In genomic region chr13:52777396-52778034, GRCm38 (mm10) we compare ENCODE assay signal across 10 mouse cellular contexts.
A peak's percentile ranks its signal among the peaks of the same experiment; 100 is the strongest.
DNase-seq lines count a peak whose midpoint lies in the region; ATAC-seq and TF ChIP-seq lines count a peak whose summit lies in the region.
"Had no signal": no experiment of that assay in that cellular context is flagged by ENCODE, and none has a peak within 500 bp of the region (broad histone marks: within the 10 kb centered on the region; RNA-seq: fewer than 3 reads in every experiment).

No protein-coding gene starts in this region.

- DNase-seq in adrenal gland, postnatal 14 days: peak; percentile 14
- no peak for DNase-seq in adrenal gland, adult (ENCODE audit: inconsistent age in 2 of 2, low spot score in 1 of 2)
- no peak for DNase-seq in liver, postnatal 0 days
- DNase-seq in limb, embryonic 14.5 days (ENCODE audit: low spot score): peak; percentile 79
- DNase-seq in retina, embryonic 14.5 days (ENCODE audit: low spot score): no peak
- DNase-seq in thymus, adult 2 months: no peak
- DNase-seq: embryo, embryonic 11 days; liver, embryonic 13.5 days had no signal

- no peaks in the 10 kb centered on the region for H3K9me3 ChIP-seq in liver, postnatal 0 days (ENCODE audit: low read length)
- H3K9me3 ChIP-seq in liver, embryonic 12.5 days (replicated peaks): no peaks in the 10 kb centered on the region
- no peaks in the 10 kb centered on the region for H3K9me3 ChIP-seq in embryonic facial prominence, embryonic 15.5 days (replicated peaks)
- no peaks in the 10 kb centered on the region for H3K9me3 ChIP-seq in limb, embryonic 14.5 days (ENCODE audit: control insufficient read depth, low read length)
- H3K9me3 ChIP-seq: liver, embryonic 13.5 days had no signal

- no peak overlapping the region for H3K4me2 ChIP-seq in liver, postnatal 0 days (ENCODE audit: low read depth, low read length)
- no peak overlapping the region for H3K4me2 ChIP-seq in liver, embryonic 12.5 days
- peak overlapping the region; percentile 15; the same call in 1 of the 2 replicates for H3K4me2 ChIP-seq in embryonic facial prominence, embryonic 15.5 days (replicated peaks)
- no peak overlapping the region for H3K4me2 ChIP-seq in limb, embryonic 14.5 days (replicated peaks; ENCODE audit: low read depth, low read length, severe bottlenecking)
- H3K4me2 ChIP-seq: liver, embryonic 13.5 days had no signal

- no peak overlapping the region for H3K27ac ChIP-seq in liver, postnatal 0 days (ENCODE audit: low read depth)
- no peak overlapping the region for H3K27ac ChIP-seq in liver, embryonic 12.5 days
- peak overlapping the region; percentile 92 for H3K27ac ChIP-seq in embryonic facial prominence, embryonic 15.5 days (replicated peaks)
- peak overlapping the region; percentile 52; the same call in 1 of the 2 replicates for H3K27ac ChIP-seq in limb, embryonic 14.5 days (replicated peaks; ENCODE audit: low read depth, low read length)
- H3K27ac ChIP-seq in thymus, adult 2 months (ENCODE audit: control insufficient read depth, insufficient read depth, low read length): no peak overlapping the region
- H3K27ac ChIP-seq: liver, embryonic 13.5 days had no signal

- WGBS in liver, postnatal 0 days (ENCODE audit: insufficient replicate concordance): 63% methylated on average over 6 of the region's 6 CpGs
- 58% methylated on average over 6 of the region's 6 CpGs for WGBS in liver, embryonic 12.5 days (ENCODE audit: insufficient replicate concordance)
- 19% methylated on average over 6 of the region's 6 CpGs for WGBS in embryonic facial prominence, embryonic 15.5 days
- WGBS in limb, embryonic 14.5 days: 43% methylated on average over 6 of the region's 6 CpGs
- 74% methylated on average over 6 of the region's 6 CpGs for WGBS in thymus, adult 2 months

- H3K27me3 ChIP-seq in liver, postnatal 0 days (ENCODE audit: insufficient read depth, low read length): no peaks in the 10 kb centered on the region
- H3K27me3 ChIP-seq in liver, embryonic 12.5 days (replicated peaks): no peaks in the 10 kb centered on the region
- H3K27me3 ChIP-seq in embryonic facial prominence, embryonic 15.5 days: no peaks in the 10 kb centered on the region
- H3K27me3 ChIP-seq in limb, embryonic 14.5 days (ENCODE audit: control insufficient read depth, insufficient read depth, low read length): no peaks in the 10 kb centered on the region
- H3K27me3 ChIP-seq in thymus, adult 2 months (ENCODE audit: control insufficient read depth, insufficient read depth, low read length): no peaks in the 10 kb centered on the region
- H3K27me3 ChIP-seq: liver, embryonic 13.5 days had no signal

- no peak for TF ChIP-seq CTCF in liver, postnatal 0 days (IDR thresholded peaks at IDR 0.05; ENCODE audit: low read depth)
- TF ChIP-seq CTCF in thymus, adult 2 months (IDR thresholded peaks at IDR 0.05; ENCODE audit: borderline replicate concordance, control insufficient read depth, extremely low read depth, insufficient read depth, low read length, poor library complexity): no peak

- peak; percentile 43; the same call in 1 of the 2 replicates for ATAC-seq in liver, postnatal 0 days
- no peak for ATAC-seq in liver, embryonic 12.5 days
- ATAC-seq in embryonic facial prominence, embryonic 15.5 days (ENCODE audit: insufficient number of reproducible peaks, low FRiP score, low TSS enrichment, low read depth): peak; percentile 83
- ATAC-seq in limb, embryonic 14.5 days (ENCODE audit: low FRiP score, low read depth): peak; percentile 56

- no peaks in the 10 kb centered on the region for H3K36me3 ChIP-seq in liver, postnatal 0 days (replicated peaks; ENCODE audit: insufficient read depth, low read length)
- H3K36me3 ChIP-seq in liver, embryonic 12.5 days: no peaks in the 10 kb centered on the region
- H3K36me3 ChIP-seq in embryonic facial prominence, embryonic 15.5 days: no peaks in the 10 kb centered on the region
- no peaks in the 10 kb centered on the region for H3K36me3 ChIP-seq in limb, embryonic 14.5 days (ENCODE audit: control insufficient read depth, insufficient read depth, low read length)
- H3K36me3 ChIP-seq in thymus, adult 2 months (ENCODE audit: control insufficient read depth, insufficient read depth, low read length): no peaks in the 10 kb centered on the region
- H3K36me3 ChIP-seq: liver, embryonic 13.5 days had no signal

- H3K4me1 ChIP-seq in liver, postnatal 0 days (ENCODE audit: insufficient read depth): no peaks in the 10 kb centered on the region
- H3K4me1 ChIP-seq in liver, embryonic 12.5 days: no peaks in the 10 kb centered on the region
- peaks cover 22% of the 10 kb centered on the region for H3K4me1 ChIP-seq in embryonic facial prominence, embryonic 15.5 days
- H3K4me1 ChIP-seq in limb, embryonic 14.5 days (ENCODE audit: control insufficient read depth, insufficient read depth, low read length): peaks cover 22% of the 10 kb centered on the region
- H3K4me1 ChIP-seq in thymus, adult 2 months (replicated peaks; ENCODE audit: control insufficient read depth, insufficient read depth, low read length): no peaks in the 10 kb centered on the region
- H3K4me1 ChIP-seq: liver, embryonic 13.5 days had no signal

- peak; percentile 78 for TF ChIP-seq EP300 in liver, postnatal 0 days (IDR thresholded peaks at IDR 0.05; ENCODE audit: low read depth)

- H3K4me3 ChIP-seq in liver, postnatal 0 days (ENCODE audit: low read depth, low read length): no peak overlapping the region
- H3K4me3 ChIP-seq in liver, embryonic 12.5 days: no peak overlapping the region
- H3K4me3 ChIP-seq in embryonic facial prominence, embryonic 15.5 days (replicated peaks): no peak overlapping the region
- H3K4me3 ChIP-seq in limb, embryonic 14.5 days (replicated peaks; ENCODE audit: low read length): no peak overlapping the region
- no peak overlapping the region for H3K4me3 ChIP-seq in thymus, adult 2 months (ENCODE audit: control insufficient read depth, insufficient read depth, low read length)
- H3K4me3 ChIP-seq: liver, embryonic 13.5 days had no signal

- TF ChIP-seq POLR2A in limb, embryonic 14.5 days (IDR thresholded peaks at IDR 0.05; ENCODE audit: borderline replicate concordance, extremely low read depth, insufficient read depth, insufficient read length): no peak
- TF ChIP-seq POLR2A in thymus, adult 2 months (IDR thresholded peaks at IDR 0.05; ENCODE audit: control insufficient read depth, extremely low read depth, insufficient read depth, low read length, poor library complexity): no peak

- no peak overlapping the region for H3K9ac ChIP-seq in liver, postnatal 0 days (replicated peaks)
- H3K9ac ChIP-seq in liver, embryonic 12.5 days: no peak overlapping the region
- H3K9ac ChIP-seq in embryonic facial prominence, embryonic 15.5 days: no peak overlapping the region
- H3K9ac ChIP-seq in limb, embryonic 14.5 days (ENCODE audit: low read depth, low read length, severe bottlenecking): no peak overlapping the region
- H3K9ac ChIP-seq: liver, embryonic 13.5 days had no signal

Comparison
In these comparisons a context has a peak if more than half of its experiments do, and no peak if none do; other contexts are left out.
1. DNase-seq: peak in adrenal gland, postnatal 14 days (single experiment) and limb, embryonic 14.5 days (single experiment); none in adrenal gland, adult (0 of 2), liver, postnatal 0 days (single experiment), retina, embryonic 14.5 days (single experiment) and thymus, adult 2 months (single experiment).
2. H3K27ac ChIP-seq: peak in embryonic facial prominence, embryonic 15.5 days (single experiment) and limb, embryonic 14.5 days (single experiment); none in liver, postnatal 0 days (single experiment), liver, embryonic 12.5 days (single experiment) and thymus, adult 2 months (single experiment).